Mouse (Mus musculus): Measurements from ENCODE around the gene Taar3.

The Taar3 gene

DNA sequence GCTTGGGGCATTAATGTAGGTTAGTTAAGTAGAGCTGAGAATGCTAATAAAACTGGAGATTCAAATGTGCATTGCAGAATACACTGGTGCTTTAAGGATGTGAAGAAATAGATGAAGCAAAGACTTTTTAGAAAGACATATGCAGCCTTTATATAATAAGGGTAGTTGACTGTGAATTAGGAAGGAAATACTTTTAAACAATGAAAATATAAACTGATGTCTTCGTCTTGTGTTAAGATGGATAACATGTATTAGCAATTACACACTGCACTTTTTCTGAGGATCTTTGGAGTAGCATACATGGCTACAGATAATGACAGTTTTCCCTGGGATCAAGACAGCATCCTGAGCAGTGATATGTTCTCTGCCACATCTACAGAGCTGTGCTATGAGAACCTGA, 50.3 kb downstream of the Taar3 start, which contains the start of gene Taar7b:
Gene Taar7b (plus strand): TSS at position 301 of the 400 bp plus-strand sequence.
- in situ Hi-C loops (cut with MboI), result no loop called here

Measured in mature B cell (primary cell).